In genomic region chr8:70765838-70766570, GRCm38 (mm10) we compare ENCODE assay signal across 8 mouse cellular contexts. TPM values are rescaled to one million over a fixed set of nuclear protein-coding genes. Genes with fewer than 3 reads are reported as not detected.
DNase-seq lines count a peak whose midpoint lies in the region; ATAC-seq and TF ChIP-seq lines count a peak whose summit lies in the region.

No protein-coding gene starts in this region.

- peak overlapping the region; percentile 14 for H3ac ChIP-seq in myocyte (ENCODE audit: control insufficient read depth, insufficient read length)

- no peaks in the 10 kb centered on the region for H3K79me2 ChIP-seq in myocyte (ENCODE audit: control insufficient read depth, insufficient read depth)

- DNase-seq in cerebellum, adult 8-10 months = peak; percentile 30
- DNase-seq in cerebellum, adult 11 months = no peak
- peak; percentile 55 to 79 for DNase-seq in adrenal gland, postnatal 36 days
- peak; percentile 67 for DNase-seq in liver
- peak; percentile 73 for DNase-seq in thymus, postnatal 36 days
- DNase-seq in right cerebral cortex, postnatal 36 days (ENCODE audit: low spot score in 2 of 2) = no peak

- no peaks in the 10 kb centered on the region for H3K9me3 ChIP-seq in heart, embryonic 16.5 days (replicated peaks; ENCODE audit: control insufficient read depth, low read length)

- under 1% methylated on average over 34 of the region's 34 CpGs for WGBS in heart, embryonic 16.5 days

- peaks cover 21% of the 10 kb centered on the region for H3K4me1 ChIP-seq in heart, embryonic 16.5 days (ENCODE audit: control insufficient read depth, insufficient read depth, low read length)

- TF ChIP-seq POLR2A in myocyte (IDR thresholded peaks at IDR 0.05; ENCODE audit: insufficient read length, low read depth) = no peak

- peaks cover 17% of the 10 kb centered on the region for H3K36me3 ChIP-seq in heart, embryonic 16.5 days (ENCODE audit: control insufficient read depth, insufficient read depth)
- H3K36me3 ChIP-seq in myocyte (ENCODE audit: control insufficient read depth, insufficient read depth) = peaks cover 6% of the 10 kb centered on the region

- H3K4me2 ChIP-seq in heart, embryonic 16.5 days (ENCODE audit: low read depth, low read length) = peak overlapping the region; percentile 86
- peak overlapping the region; percentile 99 for H3K4me2 ChIP-seq in myocyte (ENCODE audit: low read depth)

- peak overlapping the region; percentile 56 for H3K4me3 ChIP-seq in heart, embryonic 16.5 days (ENCODE audit: low read length)
- H3K4me3 ChIP-seq in myocyte = peak overlapping the region; percentile 43

- peak overlapping the region; percentile 70 for H3K9ac ChIP-seq in heart, embryonic 16.5 days (ENCODE audit: low read length)

- H3K27ac ChIP-seq in heart, embryonic 16.5 days (ENCODE audit: low read length) = 0 out of 2 replicates have a peak overlapping the region, but pooled peaks have one; percentile 44

- no peaks in the 10 kb centered on the region for H3K27me3 ChIP-seq in heart, embryonic 16.5 days (ENCODE audit: control insufficient read depth, insufficient read depth, low read length)
- H3K27me3 ChIP-seq in myocyte (ENCODE audit: control insufficient read depth, insufficient read depth, insufficient read length) = no peaks in the 10 kb centered on the region

- no peak for ATAC-seq in heart, embryonic 16.5 days (replicated peaks; ENCODE audit: extremely low read depth, insufficient read depth, low FRiP score)

TF ChIP-seq in myocyte, 11 proteins besides CTCF, POLR2A, EP300 and RAD21:
- TF ChIP-seq MYOG (IDR thresholded peaks at IDR 0.05; ENCODE audit: control insufficient read depth in 1 of 3, insufficient read depth in 1 of 3, insufficient read length in 2 of 3, low read depth in 2 of 3) (no peak), E2F4 (IDR thresholded peaks at IDR 0.05; ENCODE audit: insufficient read depth) (no peak), MAX (IDR thresholded peaks at IDR 0.05; ENCODE audit: low read depth) (no peak), TCF12 (IDR thresholded peaks at IDR 0.05; ENCODE audit: insufficient read depth, poor library complexity, severe bottlenecking) (no peak), USF1 (IDR thresholded peaks at IDR 0.05; ENCODE audit: low read depth) (no peak), REST (IDR thresholded peaks at IDR 0.05; ENCODE audit: insufficient read depth, insufficient read length) (no peak), CEBPB (IDR thresholded peaks at IDR 0.05; ENCODE audit: insufficient read depth, poor library complexity, severe bottlenecking) (no peak), MYOD1 (IDR thresholded peaks at IDR 0.05; ENCODE audit: control insufficient read depth in 1 of 3, insufficient read length in 2 of 3, low read depth in 2 of 3) (no peak), TCF3 (IDR thresholded peaks at IDR 0.05; ENCODE audit: insufficient read length, low read depth) (no peak), SRF (IDR thresholded peaks at IDR 0.05; ENCODE audit: control insufficient read depth, insufficient read length, low read depth) (no peak), POLR2AphosphoS2 (IDR thresholded peaks at IDR 0.05; ENCODE audit: insufficient read length, low read depth) (no peak)

RNA-seq across cellular contexts. Expression of gene Mpv17l2, which starts 5.3 kb away (rescaled TPM):
- 100 to 1,000 TPM; 119 to 155 TPM for total RNA-seq in adrenal gland, postnatal 36 days (2021)
- 44.0 and 50.5 TPM in 2 replicates for polyA plus RNA-seq in heart, embryonic 16.5 days (2015; fragmentation: Nextera tagmentation; extraction: Ambion mirVana)
- 73.0 TPM for polyA plus RNA-seq in myocyte (2012; fragmentation: generic; extraction: Trizol)

RNA-seq across cellular contexts. Expression of gene Pik3r2, which starts 10.5 kb away (rescaled TPM):
- total RNA-seq in adrenal gland, postnatal 36 days (2021) = 10 to 100 TPM; 35.6 to 51.5 TPM
- 42.1 and 43.3 TPM in 2 replicates for polyA plus RNA-seq in heart, embryonic 16.5 days (2015; fragmentation: Nextera tagmentation; extraction: Ambion mirVana)
- 130 TPM for polyA plus RNA-seq in myocyte (2012; fragmentation: generic; extraction: Trizol)

RNA-seq across cellular contexts. Expression of gene Rab3a, which starts 11.5 kb away (rescaled TPM):
- 10 to 100 TPM; 68.6 to 78.2 TPM for total RNA-seq in adrenal gland, postnatal 36 days (2021)
- 29.1 and 30.0 TPM in 2 replicates for polyA plus RNA-seq in heart, embryonic 16.5 days (2015; fragmentation: Nextera tagmentation; extraction: Ambion mirVana)
- polyA plus RNA-seq in myocyte (2012; fragmentation: generic; extraction: Trizol) = 34.9 TPM

RNA-seq across cellular contexts. Expression of gene Mast3, which starts 38.9 kb away (rescaled TPM):
- total RNA-seq in adrenal gland, postnatal 36 days (2021) = 10 to 100 TPM; 16.8 to 19.0 TPM
- polyA plus RNA-seq in heart, embryonic 16.5 days (2015; fragmentation: Nextera tagmentation; extraction: Ambion mirVana) = 7.3 and 9.3 TPM in 2 replicates
- polyA plus RNA-seq in myocyte (2012; fragmentation: generic; extraction: Trizol) = 31.7 TPM

RNA-seq across cellular contexts. Expression of gene Il12rb1, which starts 42.2 kb away (rescaled TPM):
- total RNA-seq in adrenal gland, postnatal 36 days (2021) = not detected
- polyA plus RNA-seq in heart, embryonic 16.5 days (2015; fragmentation: Nextera tagmentation; extraction: Ambion mirVana) = 0.77 and 1.6 TPM in 2 replicates
- polyA plus RNA-seq in myocyte (2012; fragmentation: generic; extraction: Trizol) = 6.5 TPM

Comparison
In these comparisons a context has a peak if more than half of its experiments do, and no peak if none do; other contexts are left out.
1. DNase-seq: peak in cerebellum, adult 8-10 months (single experiment), adrenal gland, postnatal 36 days (2 of 2), liver (single experiment) and thymus, postnatal 36 days (2 of 2); none in cerebellum, adult 11 months (single experiment) and right cerebral cortex, postnatal 36 days (0 of 2).